In genomic region chr17:31276207-31276921, GRCm38 (mm10) we compare ENCODE assay signal across 8 mouse cellular contexts. TPM values are rescaled to one million over a fixed set of nuclear protein-coding genes. Genes with fewer than 3 reads are reported as not detected.
A peak's percentile ranks its signal among the peaks of the same experiment; 100 is the strongest.
DNase-seq lines count a peak whose midpoint lies in the region; ATAC-seq and TF ChIP-seq lines count a peak whose summit lies in the region.

No protein-coding gene starts in this region.

- H3K27me3 ChIP-seq in forebrain, embryonic 15.5 days: no peaks in the 10 kb centered on the region
- no peaks in the 10 kb centered on the region for H3K27me3 ChIP-seq in liver, embryonic 14.5 days (ENCODE audit: control insufficient read depth, insufficient read depth, low read length)

- H3K9ac ChIP-seq in forebrain, embryonic 15.5 days (replicated peaks): peak overlapping the region; percentile 29; the same call in 1 of the 2 replicates
- H3K9ac ChIP-seq in liver, embryonic 14.5 days (replicated peaks): no peak overlapping the region

- TF ChIP-seq CTCF in liver, embryonic 14.5 days (IDR thresholded peaks at IDR 0.05; ENCODE audit: low read depth): no peak

- peaks cover 15% of the 10 kb centered on the region for H3K4me1 ChIP-seq in forebrain, embryonic 15.5 days
- H3K4me1 ChIP-seq in liver, embryonic 14.5 days (replicated peaks; ENCODE audit: control insufficient read depth in 2 of 2, insufficient read depth in 2 of 2, low read length in 1 of 2): no peaks in the 10 kb centered on the region; a peak in 1 of 4 replicates

- no peak; the same call in 1 of the 2 replicates for ATAC-seq in forebrain, embryonic 15.5 days (replicated peaks)
- no peak for ATAC-seq in liver, embryonic 14.5 days (ENCODE audit: insufficient read depth)

- no peak for TF ChIP-seq EP300 in liver, embryonic 14.5 days (IDR thresholded peaks at IDR 0.05; ENCODE audit: low read depth)

- 27% methylated on average over 9 of the region's 9 CpGs for WGBS in forebrain, embryonic 15.5 days
- WGBS in liver, embryonic 14.5 days (ENCODE audit: insufficient replicate concordance): 28% methylated on average over 8 of the region's 9 CpGs

- no peaks in the 10 kb centered on the region for H3K9me3 ChIP-seq in forebrain, embryonic 15.5 days
- H3K9me3 ChIP-seq in liver, embryonic 14.5 days (ENCODE audit: control insufficient read depth, low read length): no peaks in the 10 kb centered on the region

- H3K4me2 ChIP-seq in forebrain, embryonic 15.5 days (replicated peaks): peak overlapping the region; percentile 93
- H3K4me2 ChIP-seq in liver, embryonic 14.5 days (ENCODE audit: low read depth): peak overlapping the region; percentile 58

- H3K4me3 ChIP-seq in forebrain, embryonic 15.5 days: peak overlapping the region; percentile 44
- H3K4me3 ChIP-seq in liver, embryonic 14.5 days (ENCODE audit: insufficient read depth in 1 of 2, low read depth in 2 of 2, low read length in 2 of 2): no peak overlapping the region; a peak in 1 of 4 replicates

- H3K36me3 ChIP-seq in forebrain, embryonic 15.5 days: no peaks in the 10 kb centered on the region
- H3K36me3 ChIP-seq in liver, embryonic 14.5 days (replicated peaks; ENCODE audit: control insufficient read depth, insufficient read depth, low read depth): no peaks in the 10 kb centered on the region

- DNase-seq in layer of hippocampus, adult 11-12 months (ENCODE audit: low spot score): peak; percentile 55
- no peak for DNase-seq in layer of hippocampus, adult 18-20 months (ENCODE audit: low spot score in 2 of 2)
- DNase-seq in R1 (ENCODE audit: low read depth, low spot score): peak; percentile 34
- no peak for DNase-seq in liver, embryonic 14.5 days (ENCODE audit: low read depth in 3 of 3, low spot score in 3 of 3)
- DNase-seq in ovary, postnatal 14 days (ENCODE audit: low spot score): no peak
- no peak for DNase-seq in ovary, postnatal 10 days (ENCODE audit: low spot score)
- DNase-seq in cerebellum, postnatal 4 days (ENCODE audit: low spot score in 2 of 2): no peak

- H3K27ac ChIP-seq in forebrain, embryonic 15.5 days (replicated peaks): no peak overlapping the region
- no peak overlapping the region for H3K27ac ChIP-seq in liver, embryonic 14.5 days

RNA-seq across cellular contexts. Expression of gene Rsph1, which starts 0.8 kb away (rescaled TPM):
- total RNA-seq in layer of hippocampus, adult 18-20 months (2021): 10 to 100 TPM; 15.4 to 16.7 TPM
- 4.0 and 6.7 TPM in 2 replicates for polyA plus RNA-seq in forebrain, embryonic 15.5 days (2015; fragmentation: Nextera tagmentation; extraction: Ambion mirVana)
- polyA plus RNA-seq in liver, embryonic 14.5 days (2012; rRNA removed): 0.04 and 0.08 TPM in 2 replicates
- 0.14 and 0.22 TPM in 2 replicates for polyA plus RNA-seq in liver, embryonic 14.5 days (2014; fragmentation: Nextera tagmentation; extraction: Ambion mirVana)

RNA-seq across cellular contexts. Expression of gene Slc37a1, which starts 10.2 kb away (rescaled TPM):
- total RNA-seq in layer of hippocampus, adult 18-20 months (2021): 1 to 10 TPM; 6.2 to 6.3 TPM
- polyA plus RNA-seq in forebrain, embryonic 15.5 days (2015; fragmentation: Nextera tagmentation; extraction: Ambion mirVana): 12.5 and 14.9 TPM in 2 replicates
- polyA plus RNA-seq in liver, embryonic 14.5 days (2012; rRNA removed): 1.9 and 2.3 TPM in 2 replicates
- 1.2 and 1.9 TPM in 2 replicates for polyA plus RNA-seq in liver, embryonic 14.5 days (2014; fragmentation: Nextera tagmentation; extraction: Ambion mirVana)

Comparison
In these comparisons a context has a peak if more than half of its experiments do, and no peak if none do; other contexts are left out.
1. DNase-seq: peak in layer of hippocampus, adult 11-12 months (single experiment) and R1 (single experiment); none in layer of hippocampus, adult 18-20 months (0 of 2), liver, embryonic 14.5 days (0 of 3), ovary, postnatal 14 days (single experiment), ovary, postnatal 10 days (single experiment) and cerebellum, postnatal 4 days (0 of 2).